Mouse (Mus musculus): Measurements from ENCODE around the gene Dqx1.

Dqx1 gene

GRCm38 (mm10) chr6:83070311-83071219, 12.9 kb downstream of the Dqx1 start:
- DNase-seq = peak; percentile 58 to 71

GRCm38 (mm10) chr6:83071220-83071619, 13.6 kb downstream of the Dqx1 start:
- DNase-seq = peak; percentile 32 to 52

DNA sequence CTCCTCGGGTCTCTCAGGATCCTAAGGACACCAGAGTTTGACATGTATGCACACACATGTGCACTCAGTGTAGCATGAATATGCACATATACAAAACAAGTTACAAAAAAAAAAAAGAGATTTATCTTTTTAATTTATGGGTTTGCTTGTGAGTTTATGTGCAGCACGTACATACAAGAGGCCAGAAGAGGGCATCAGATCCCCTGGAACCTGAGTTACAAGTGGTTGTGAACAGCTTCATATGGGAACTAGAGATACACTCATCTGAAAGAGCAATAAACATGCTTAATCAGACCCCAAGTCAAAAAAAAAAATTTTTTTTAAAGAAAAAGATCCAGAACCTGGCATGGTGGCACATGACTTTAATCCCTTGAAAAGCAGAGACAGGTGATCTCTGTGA, 17.3 kb downstream of the Dqx1 start:
- peak in 1 of 2 experiments; percentile 42 for DNase-seq

DNA sequence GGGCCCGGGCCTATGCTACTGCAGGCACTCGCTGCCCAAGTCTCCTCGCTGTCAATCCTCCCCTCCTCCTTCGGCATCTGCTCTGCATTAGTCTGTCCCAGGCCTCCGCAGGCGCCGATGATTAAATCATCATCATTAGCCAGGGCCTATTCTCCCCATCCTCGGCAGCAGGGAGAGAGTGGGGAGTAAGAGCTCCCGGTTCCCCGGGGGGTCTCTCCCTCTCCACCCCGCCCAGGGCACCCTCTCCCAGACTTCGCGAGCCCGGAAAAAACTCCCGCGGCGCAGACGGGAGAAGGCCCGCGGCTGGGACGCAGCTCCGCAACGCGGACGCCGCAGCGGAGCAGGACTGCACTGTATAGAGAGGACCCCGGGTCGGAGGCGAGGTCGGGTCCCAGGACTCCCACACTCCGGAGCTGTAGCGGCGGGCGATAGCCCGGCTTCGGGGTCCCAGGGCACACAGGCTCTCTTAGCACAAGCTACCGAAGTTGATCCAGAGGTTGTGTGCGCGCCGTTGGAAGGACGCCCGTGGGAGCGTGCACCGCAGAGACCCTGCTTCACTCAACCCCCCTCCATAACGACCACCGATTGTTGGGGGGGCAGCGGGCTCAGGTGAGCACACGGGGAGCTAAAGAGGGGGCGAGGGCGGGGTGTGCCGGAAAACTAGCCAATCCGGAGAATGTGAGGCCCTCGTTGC, 20.1 kb downstream of the Dqx1 start, which contains the start of gene Pcgf1:
TSS of gene Pcgf1 (plus strand) at position 240 of the 694 bp plus-strand sequence.
- DNase-seq = peak in 1 of 2 experiments; percentile 35

GRCm38 (mm10) chr6:83078324-83078858, 20.7 kb downstream of the Dqx1 start:
- peak; percentile 100 for DNase-seq

- no peak for DNase-seq
These were observed 22.6 kb downstream of the Dqx1 start for GRCm38 (mm10) chr6:83080210-83080609.

- DNase-seq = no peak
These were observed 25.9 kb downstream of the Dqx1 start for GRCm38 (mm10) chr6:83083497-83083896.

GRCm38 (mm10) chr6:83084477-83084876, 26.8 kb downstream of the Dqx1 start:
- DNase-seq = no peak

- DNase-seq = peak in 1 of 2 experiments; percentile 14
These were observed 28.7 kb downstream of the Dqx1 start, which contains the start of gene Lbx2 for GRCm38 (mm10) chr6:83086121-83087035. TSS of gene Lbx2 (plus strand) at chr6:83086367.

DNA sequence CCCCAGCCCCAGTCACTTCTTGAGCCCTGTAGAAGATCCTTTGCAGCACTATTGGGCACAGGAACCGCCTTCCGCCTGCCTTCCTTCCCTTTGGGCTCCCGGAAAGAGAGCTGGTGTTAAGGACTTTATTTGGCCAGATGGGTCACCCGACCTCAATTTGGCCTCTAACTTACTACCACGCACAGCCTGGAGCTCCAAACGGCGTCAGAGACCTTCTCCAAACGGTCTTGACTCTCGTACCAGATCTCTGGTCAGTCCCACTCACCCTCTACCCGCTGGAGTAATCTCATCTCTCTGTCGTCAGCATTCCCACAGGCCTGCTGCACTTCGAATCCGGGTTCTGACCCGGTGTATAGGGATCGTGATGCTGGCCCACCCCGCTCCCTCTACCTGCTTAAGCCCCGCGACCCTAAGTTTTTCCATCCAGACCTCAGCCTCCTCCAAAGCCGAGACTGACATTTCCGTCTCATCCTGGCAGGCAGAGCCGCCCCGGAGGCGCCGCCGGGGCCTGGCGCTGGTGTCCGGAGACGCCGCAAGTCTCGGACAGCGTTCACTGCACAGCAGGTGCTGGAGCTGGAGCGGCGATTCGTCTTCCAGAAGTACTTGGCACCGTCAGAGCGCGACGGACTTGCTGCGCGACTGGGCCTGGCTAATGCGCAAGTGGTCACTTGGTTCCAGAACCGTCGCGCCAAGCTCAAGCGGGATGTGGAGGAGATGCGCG, 29.7 kb downstream of the Dqx1 start:
- no peak for DNase-seq

DNA sequence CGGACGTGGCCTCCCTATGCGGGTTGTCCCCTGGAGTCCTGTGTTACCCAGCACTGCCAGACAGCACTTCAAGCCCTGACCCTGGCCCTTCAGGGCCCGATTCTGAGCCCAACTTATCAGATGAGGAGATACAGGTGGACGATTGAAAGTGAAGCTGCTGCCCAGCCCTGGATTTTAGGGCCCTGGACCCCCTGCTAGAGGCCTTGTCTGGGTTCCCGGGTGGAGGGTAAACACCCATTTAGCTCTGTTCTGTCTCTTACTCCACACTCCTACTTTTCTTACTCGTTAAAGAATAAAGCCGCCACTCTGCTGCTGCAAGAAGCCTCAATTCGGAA, 30.2 kb downstream of the Dqx1 start:
- DNase-seq = no peak

GRCm38 (mm10) chr6:83092416-83093127, 34.9 kb downstream of the Dqx1 start:
- DNase-seq = no peak

DNA sequence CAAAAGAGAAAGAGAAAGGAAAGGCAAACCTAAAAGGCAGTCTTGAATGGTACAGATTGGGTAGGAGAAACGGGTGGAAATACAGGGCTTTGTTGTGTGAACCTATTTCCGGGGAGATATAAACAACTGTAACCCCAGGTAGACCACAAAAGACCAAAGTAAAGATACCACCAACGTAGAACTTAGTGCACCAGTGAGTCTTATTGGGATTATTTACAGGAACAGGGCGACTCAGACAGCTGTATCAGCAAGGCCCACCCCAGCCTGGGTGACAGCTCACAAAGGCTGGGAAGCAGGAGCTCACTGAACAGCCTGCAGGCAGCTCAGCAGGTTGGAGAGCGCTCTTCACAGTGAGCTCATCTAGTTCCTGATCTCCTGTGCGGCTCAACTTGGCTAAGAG, 38.3 kb downstream of the Dqx1 start:
- no peak for DNase-seq

GRCm38 (mm10) chr6:83098411-83098810, 40.8 kb downstream of the Dqx1 start:
- DNase-seq = no peak

DNA sequence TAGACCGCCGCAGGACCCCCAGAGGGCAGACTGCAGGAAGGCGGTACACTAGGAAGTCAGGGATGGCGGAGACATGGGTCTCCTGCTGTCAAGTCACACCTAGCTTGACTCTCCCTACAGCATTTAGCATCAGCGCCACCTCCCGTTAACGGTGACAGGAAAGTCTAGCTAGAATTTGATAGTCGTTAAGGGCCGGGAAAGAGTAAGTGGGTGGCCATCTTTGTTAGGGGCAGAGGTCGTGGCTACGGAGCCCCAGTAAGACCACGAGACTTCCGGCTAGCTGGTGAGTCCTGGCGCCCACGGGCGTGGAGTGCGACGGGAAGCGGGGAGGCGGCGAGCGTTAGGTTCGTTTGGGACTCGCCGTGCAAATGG, 43.7 kb downstream of the Dqx1 start, which contains the start of the genes Ccdc142 and Gm42688:
TSS of gene Ccdc142 (plus strand) at position 286 of the 372 bp plus-strand sequence.
TSS of gene Gm42688 (plus strand) at position 302 of the 372 bp plus-strand sequence.
- DNase-seq = peak; percentile 83 to 85

DNA sequence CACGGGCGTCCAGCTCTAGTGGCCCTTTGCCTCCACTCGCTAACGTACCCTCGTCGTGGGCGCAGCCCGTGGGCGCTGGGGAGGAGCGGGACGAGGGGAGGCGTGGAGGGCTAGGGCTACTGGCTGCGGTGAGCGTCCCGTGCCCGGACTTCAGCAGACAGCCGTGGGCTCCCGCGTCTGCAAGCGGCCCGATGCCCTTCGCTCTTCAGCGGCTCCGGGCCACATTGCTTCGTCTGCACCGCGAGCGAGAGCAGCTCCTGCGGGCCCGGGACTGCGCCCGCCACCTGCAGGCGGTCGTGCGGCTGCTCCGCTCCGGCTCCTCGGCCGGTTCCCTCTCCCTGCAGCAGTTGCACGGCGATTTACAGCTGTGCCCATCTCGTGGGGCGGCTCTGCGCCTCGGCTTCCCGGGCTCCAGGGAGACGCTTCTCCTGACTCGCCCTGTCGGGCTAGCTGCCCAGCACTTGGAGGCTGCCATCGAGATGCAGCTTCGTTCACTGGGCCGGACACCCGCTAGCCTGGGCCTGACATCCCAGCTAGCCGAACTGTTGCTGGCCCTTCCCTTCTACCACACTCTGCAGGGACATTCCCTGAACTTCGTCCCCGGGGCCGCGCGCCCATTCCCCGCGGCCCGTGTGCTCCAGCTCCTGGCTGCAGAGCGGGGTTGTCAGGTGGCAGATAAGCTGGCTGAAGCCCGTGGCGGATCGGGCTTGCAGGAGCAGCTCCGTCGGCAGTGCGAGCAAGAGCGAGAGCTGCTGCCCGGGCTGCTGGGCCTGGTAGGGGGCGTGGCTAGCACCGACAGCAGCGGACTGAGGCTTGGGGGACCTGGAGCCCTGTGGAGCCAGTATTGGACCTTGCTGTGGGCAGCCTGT, 44.3 kb downstream of the Dqx1 start:
- peak; percentile 73 to 76 for DNase-seq

DNA sequence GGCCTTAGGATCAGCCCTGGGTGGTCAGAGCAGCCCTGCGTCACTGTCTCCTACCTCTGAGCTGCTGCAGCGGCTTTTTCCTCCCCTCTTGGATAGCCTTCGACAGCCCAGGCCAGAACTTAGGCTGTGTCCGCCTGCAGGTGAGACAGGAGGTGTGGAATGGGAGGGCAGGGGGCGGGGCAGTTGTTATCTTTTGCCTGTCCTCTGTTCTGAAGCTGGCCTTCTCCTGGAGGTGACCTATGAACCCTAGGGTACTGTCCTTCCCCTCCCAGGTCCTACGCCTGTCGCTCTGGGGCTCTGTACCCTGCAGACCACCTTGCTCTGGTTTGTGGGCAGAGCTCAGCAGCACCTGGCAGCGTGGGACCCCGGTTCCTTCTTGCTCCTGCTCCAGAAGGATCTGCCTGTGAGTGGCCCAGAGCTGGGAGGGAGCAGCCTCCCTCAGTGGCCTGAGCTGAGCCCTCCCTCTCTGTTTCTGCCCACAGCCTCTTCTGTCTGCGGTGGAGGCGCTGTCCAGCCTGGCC, 45.5 kb downstream of the Dqx1 start:
- DNase-seq = no peak

DNA sequence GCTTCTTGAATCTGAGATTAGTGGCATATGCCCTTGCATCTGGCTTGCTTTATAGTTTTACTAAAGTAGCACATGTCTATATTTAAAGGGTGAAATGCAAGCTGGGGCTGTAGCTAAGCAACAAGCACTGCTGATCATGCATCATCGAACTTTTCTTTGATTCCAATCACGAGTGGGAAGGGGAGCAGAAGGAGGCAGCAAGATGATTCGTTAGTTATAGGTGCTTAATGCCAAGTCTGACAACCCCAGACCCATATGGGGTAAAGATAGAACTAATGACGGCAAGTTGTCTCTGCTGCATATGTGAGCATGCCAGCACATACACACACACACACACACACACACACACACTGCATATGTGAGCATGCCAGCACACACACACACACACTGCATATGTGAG, 46.5 kb downstream of the Dqx1 start:
- no peak for DNase-seq

- peak; percentile 88 for DNase-seq
These were observed 50.1 kb downstream of the Dqx1 start for GRCm38 (mm10) chr6:83107566-83108400.
